Mouse (Mus musculus): ENCODE results near the gene Ticrr.

DNA sequence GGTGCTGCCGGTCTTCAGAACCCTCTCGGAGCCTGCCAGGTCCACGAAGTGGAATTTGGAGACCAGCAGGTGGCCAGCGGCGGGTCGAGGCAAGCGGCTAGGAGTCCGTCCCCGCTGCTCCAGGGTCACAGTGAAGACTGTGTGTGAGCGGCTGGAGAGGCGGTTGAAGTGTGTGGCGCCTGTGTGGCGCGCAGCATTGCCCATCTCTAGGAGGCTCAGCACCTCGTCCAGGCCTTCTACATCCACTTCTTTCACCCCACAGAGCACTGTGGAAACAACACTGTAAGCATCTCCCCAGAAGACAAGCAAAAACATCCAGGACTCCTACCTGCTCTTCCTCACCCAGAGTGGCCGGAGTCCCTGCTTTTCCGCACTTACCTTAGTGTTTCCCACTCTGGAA, 50.8 kb downstream of the Ticrr start:
- no peak for TF ChIP-seq CTCF (IDR thresholded peaks at IDR 0.05; ENCODE audit: control insufficient read depth, insufficient read depth, insufficient replicate concordance, low read depth, low read length)
- no peak for TF ChIP-seq POLR2A (IDR thresholded peaks at IDR 0.05; ENCODE audit: control insufficient read depth, low read depth, low read length)
